Mouse (Mus musculus): ENCODE measurements at regions not wholly inside any gene's neighbourhood (a gene's known extent, or its start where the extent isn't known, plus 50 kb on each side); places are given as distances from the start of the nearest gene placed in this dataset.

DNA sequence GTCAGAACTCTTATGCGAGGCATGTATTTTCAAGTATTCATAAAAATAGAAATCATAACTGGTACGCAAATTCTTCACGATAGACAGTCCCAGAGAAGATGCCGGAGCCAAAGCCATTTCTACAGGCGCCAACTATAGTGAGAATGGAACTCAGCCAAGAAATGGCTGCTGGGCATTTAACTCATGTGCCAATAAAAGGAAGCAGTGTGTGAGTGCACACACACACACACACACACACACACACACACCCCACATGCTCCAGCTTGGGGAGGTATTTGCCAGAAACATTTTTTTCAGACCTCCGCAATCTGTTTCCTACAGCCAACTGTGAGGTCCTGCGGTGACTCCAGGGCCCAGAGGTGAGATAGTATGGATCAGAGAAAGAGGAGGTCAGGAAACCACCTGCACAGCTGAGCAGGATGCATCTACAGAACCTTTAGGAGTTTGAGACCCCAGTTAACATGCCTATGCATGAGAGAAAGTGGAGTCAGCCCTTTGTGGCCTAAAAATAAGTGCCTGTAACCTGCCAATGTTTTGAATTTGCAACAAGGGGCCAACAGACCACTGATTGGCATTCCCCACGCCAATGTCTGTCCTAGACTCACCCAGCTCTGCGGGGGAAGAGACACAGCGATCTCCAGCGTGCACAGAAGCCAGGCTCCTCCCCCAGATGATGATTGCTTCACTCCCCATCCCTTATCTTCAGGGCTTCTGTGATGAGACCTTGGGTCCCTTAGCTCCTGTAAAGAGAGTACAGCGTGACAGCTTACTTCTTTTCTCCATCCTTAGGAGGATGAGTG is 262.1 kb upstream of the Sp8 start:
- no peak overlapping the region for H3K4me2 ChIP-seq (ENCODE audit: low read depth, low read length, poor library complexity, severe bottlenecking)

GRCm38 (mm10) chr12:118569811-118570210 is 268.6 kb upstream of the Sp4 start:
- ATAC-seq (ENCODE audit: low FRiP score) = no peak
- Histone ChIP-seq H3K9me3 (ENCODE audit: low read length) (no peaks in the 10 kb centered on the region), H3K27me3 (ENCODE audit: insufficient read depth, low read length) (no peaks in the 10 kb centered on the region), H3K36me3 (ENCODE audit: insufficient read depth, low read length) (no peaks in the 10 kb centered on the region), H3K4me3 (ENCODE audit: low read depth, low read length) (no peak overlapping the region), H3K9ac (replicated peaks; ENCODE audit: low read length, poor library complexity, severe bottlenecking) (no peak overlapping the region), H3K4me2 (ENCODE audit: low read depth, low read length, poor library complexity, severe bottlenecking) (no peak overlapping the region), H3K4me1 (ENCODE audit: insufficient read depth, low read length) (no peaks in the 10 kb centered on the region), H3K27ac (ENCODE audit: low read depth, low read length) (no peak overlapping the region)
- WGBS = 95% methylated on average over 2 of the region's 2 CpGs
- DNase-seq (ENCODE audit: low spot score) = no peak
- TF ChIP-seq CTCF (IDR thresholded peaks at IDR 0.05) = no peak

More for the DNA sequence above, 262.1 kb upstream of the Sp8 start:
- H3K27ac ChIP-seq (ENCODE audit: low read depth, low read length) = no peak overlapping the region
- no peak overlapping the region for H3K4me3 ChIP-seq (ENCODE audit: low read depth, low read length)
- TF ChIP-seq CTCF (IDR thresholded peaks at IDR 0.05) = no peak
- no peaks in the 10 kb centered on the region for H3K27me3 ChIP-seq (ENCODE audit: insufficient read depth, low read length)
- H3K36me3 ChIP-seq (ENCODE audit: insufficient read depth, low read length) = no peaks in the 10 kb centered on the region
- H3K9me3 ChIP-seq (ENCODE audit: low read length) = no peaks in the 10 kb centered on the region
- no peak overlapping the region for H3K9ac ChIP-seq (replicated peaks; ENCODE audit: low read length, poor library complexity, severe bottlenecking)
- H3K4me1 ChIP-seq (ENCODE audit: insufficient read depth, low read length) = no peaks in the 10 kb centered on the region
- ATAC-seq (ENCODE audit: low FRiP score) (no peak), DNase-seq (ENCODE audit: low spot score) (peak; percentile 82)
- 74% methylated on average over 12 of the region's 12 CpGs for WGBS

GRCm38 (mm10) chr12:118566681-118567080 is 265.4 kb upstream of the Sp4 start:
- Histone ChIP-seq H3K9me3 (ENCODE audit: low read length) (no peaks in the 10 kb centered on the region), H3K36me3 (ENCODE audit: insufficient read depth, low read length) (no peaks in the 10 kb centered on the region), H3K4me3 (ENCODE audit: low read depth, low read length) (no peak overlapping the region), H3K4me2 (ENCODE audit: low read depth, low read length, poor library complexity, severe bottlenecking) (no peak overlapping the region), H3K27me3 (ENCODE audit: insufficient read depth, low read length) (no peaks in the 10 kb centered on the region), H3K4me1 (ENCODE audit: insufficient read depth, low read length) (no peaks in the 10 kb centered on the region), H3K9ac (replicated peaks; ENCODE audit: low read length, poor library complexity, severe bottlenecking) (no peak overlapping the region), H3K27ac (ENCODE audit: low read depth, low read length) (no peak overlapping the region)
- no peak for DNase-seq (ENCODE audit: low spot score)
- TF ChIP-seq CTCF (IDR thresholded peaks at IDR 0.05) = no peak
- ATAC-seq (ENCODE audit: low FRiP score) = no peak

DNA sequence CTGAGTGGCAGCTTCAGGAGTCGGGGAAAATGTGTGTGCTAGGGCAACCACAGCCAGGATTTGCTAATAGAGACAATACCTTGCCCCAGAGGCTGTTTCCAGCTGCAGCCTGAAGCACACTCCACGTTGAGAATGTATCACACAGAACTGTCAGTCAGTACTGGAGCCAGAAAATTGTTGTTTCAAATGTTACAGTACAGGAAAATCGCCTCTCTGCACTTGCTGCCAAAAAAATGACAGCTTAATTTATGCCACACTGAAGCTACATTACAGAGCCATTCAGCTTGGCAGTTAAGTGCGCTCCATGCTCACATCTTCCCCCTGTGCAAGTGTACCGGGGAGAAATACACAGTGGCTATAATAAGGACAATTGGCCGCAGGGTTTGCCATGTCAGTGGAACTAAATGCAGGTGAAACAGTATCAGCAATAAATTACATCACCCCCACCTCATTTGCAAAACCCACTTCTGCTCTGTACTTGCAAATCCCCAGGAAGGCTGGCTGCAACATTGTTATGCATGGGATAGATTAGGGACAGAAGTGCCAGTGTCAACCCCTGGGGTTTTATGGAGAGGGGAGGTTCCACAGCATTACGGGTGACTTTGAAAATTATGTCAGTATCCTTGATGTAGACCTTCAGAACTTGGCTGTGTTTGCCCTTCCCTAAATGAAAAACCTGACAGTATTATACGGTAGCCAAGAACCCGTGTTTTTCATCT is 263.3 kb upstream of the Sp4 start:
- no peak overlapping the region for H3K9ac ChIP-seq (replicated peaks; ENCODE audit: low read length, poor library complexity, severe bottlenecking)
- H3K4me1 ChIP-seq (ENCODE audit: insufficient read depth, low read length) = no peaks in the 10 kb centered on the region
- no peak overlapping the region for H3K4me2 ChIP-seq (ENCODE audit: low read depth, low read length, poor library complexity, severe bottlenecking)
- ATAC-seq (ENCODE audit: low FRiP score) (peak; percentile 80), DNase-seq (ENCODE audit: low spot score) (peak; percentile 59)
- no peak overlapping the region for H3K27ac ChIP-seq (ENCODE audit: low read depth, low read length)
- no peaks in the 10 kb centered on the region for H3K9me3 ChIP-seq (ENCODE audit: low read length)
- no peak overlapping the region for H3K4me3 ChIP-seq (ENCODE audit: low read depth, low read length)
- no peak for TF ChIP-seq CTCF (IDR thresholded peaks at IDR 0.05)
- WGBS = 19% methylated on average over 9 of the region's 9 CpGs
- H3K36me3 ChIP-seq (ENCODE audit: insufficient read depth, low read length) = no peaks in the 10 kb centered on the region
- H3K27me3 ChIP-seq (ENCODE audit: insufficient read depth, low read length) = no peaks in the 10 kb centered on the region

- no peaks in the 10 kb centered on the region for H3K9me3 ChIP-seq (ENCODE audit: low read length)
- no peak overlapping the region for H3K4me3 ChIP-seq (ENCODE audit: low read depth, low read length)
- no peaks in the 10 kb centered on the region for H3K36me3 ChIP-seq (ENCODE audit: insufficient read depth, low read length)
- TF ChIP-seq CTCF (IDR thresholded peaks at IDR 0.05) = no peak
- no peak for ATAC-seq (ENCODE audit: low FRiP score)
- H3K4me1 ChIP-seq (ENCODE audit: insufficient read depth, low read length) = no peaks in the 10 kb centered on the region
- no peaks in the 10 kb centered on the region for H3K27me3 ChIP-seq (ENCODE audit: insufficient read depth, low read length)
- 29% methylated on average over 2 of the region's 2 CpGs for WGBS
- no peak overlapping the region for H3K27ac ChIP-seq (ENCODE audit: low read depth, low read length)
- H3K4me2 ChIP-seq (ENCODE audit: low read depth, low read length, poor library complexity, severe bottlenecking) = no peak overlapping the region
- no peak overlapping the region for H3K9ac ChIP-seq (replicated peaks; ENCODE audit: low read length, poor library complexity, severe bottlenecking)
- DNase-seq (ENCODE audit: low spot score) = no peak
Measured at GRCm38 (mm10) chr12:118562226-118562625, 261.0 kb upstream of the Sp4 start.

GRCm38 (mm10) chr12:118549071-118549470 is 247.8 kb upstream of the Sp4 start:
- ATAC-seq (ENCODE audit: low FRiP score) = peak; percentile 41; the same call in 1 of the 2 replicates

More at GRCm38 (mm10) chr12:118549071-118549470, 247.8 kb upstream of the Sp4 start:
- Histone ChIP-seq H3K9ac (replicated peaks; ENCODE audit: low read length, poor library complexity, severe bottlenecking) (no peak overlapping the region), H3K4me3 (ENCODE audit: low read depth, low read length) (no peak overlapping the region), H3K27ac (ENCODE audit: low read depth, low read length) (no peak overlapping the region), H3K4me1 (ENCODE audit: insufficient read depth, low read length) (no peaks in the 10 kb centered on the region), H3K36me3 (ENCODE audit: insufficient read depth, low read length) (no peaks in the 10 kb centered on the region), H3K4me2 (ENCODE audit: low read depth, low read length, poor library complexity, severe bottlenecking) (no peak overlapping the region), H3K27me3 (ENCODE audit: insufficient read depth, low read length) (no peaks in the 10 kb centered on the region), H3K9me3 (ENCODE audit: low read length) (no peaks in the 10 kb centered on the region)
- no peak for DNase-seq (ENCODE audit: low spot score)
- WGBS = 100% methylated on average over 1 of the region's 1 CpGs
- no peak for TF ChIP-seq CTCF (IDR thresholded peaks at IDR 0.05)
